Mouse (Mus musculus) E14TG2a.4 (cell line): Measurements from ENCODE around the gene Aig1.

Experiments used
- CTCF ChIP-seq: conservative IDR thresholded peaks from 2 replicates; pipeline ENCODE4 v1.5.1; 2014; ENCODE audit warnings: low read length
- NANOG ChIP-seq: IDR thresholded peaks from 2 replicates; pipeline ENCODE4 v1.6.1; 2014; ENCODE audit warnings: borderline replicate concordance, low read length, mixed read lengths

DNA sequence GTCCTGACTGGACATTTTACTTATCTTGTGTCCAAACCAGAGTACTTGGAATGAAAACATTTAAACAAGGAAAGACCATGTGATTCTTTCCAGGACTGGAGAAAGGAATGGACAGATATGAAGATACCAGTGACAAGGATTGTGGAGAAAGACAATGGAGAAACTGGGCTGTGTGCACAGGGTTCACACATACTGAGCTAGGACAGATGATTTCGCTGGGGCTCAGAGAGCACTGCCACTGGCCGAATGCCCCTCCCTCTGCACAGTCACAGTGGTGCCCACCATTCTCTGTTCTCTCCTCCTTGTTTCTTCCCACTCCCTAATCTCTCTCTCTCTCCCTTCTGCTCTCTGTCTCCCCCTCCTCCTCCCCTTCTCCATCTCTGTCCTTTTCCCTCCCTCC, 142.6 kb downstream of the Aig1 start:
- no peak for TF ChIP-seq CTCF
- TF ChIP-seq NANOG = no peak
